8 mouse cellular contexts compared by ENCODE assay signal in the genomic region with DNA sequence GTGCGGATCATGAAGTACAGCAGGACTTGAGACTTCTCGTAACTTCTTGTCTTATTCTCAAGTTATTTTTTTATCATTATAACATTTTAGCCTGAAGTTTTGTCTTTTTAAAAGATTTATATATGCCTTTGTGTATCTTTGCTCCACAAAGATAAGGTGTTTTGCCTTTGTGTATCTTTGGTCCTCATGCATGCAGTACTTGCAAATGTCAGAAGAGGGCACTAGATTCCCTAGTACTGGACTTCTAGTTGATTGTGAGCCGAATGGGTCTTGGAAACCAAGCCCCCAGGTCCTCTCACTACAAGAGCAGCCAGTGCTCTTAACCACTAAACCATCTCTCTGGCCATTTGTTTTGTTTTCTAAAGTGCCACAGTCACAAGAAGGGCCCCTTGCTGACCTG. TPM values are rescaled to one million over a fixed set of nuclear protein-coding genes. Genes with fewer than 3 reads are reported as not detected.
DNase-seq lines count a peak whose midpoint lies in the region; ATAC-seq and TF ChIP-seq lines count a peak whose summit lies in the region.

No protein-coding gene starts in this region.

- no peak overlapping the region for H3K27ac ChIP-seq in cerebellum, adult 2 months (ENCODE audit: insufficient read depth, low read length)
- no peak overlapping the region for H3K27ac ChIP-seq in CH12.LX (ENCODE audit: insufficient read depth, low read depth)
- no peak overlapping the region for H3K27ac ChIP-seq in forebrain, embryonic 16.5 days (ENCODE audit: low read length)

- no peaks in the 10 kb centered on the region for H3K27me3 ChIP-seq in cerebellum, adult 2 months (ENCODE audit: control insufficient read depth, insufficient read depth, low read length)
- peaks cover 6% of the 10 kb centered on the region for H3K27me3 ChIP-seq in CH12.LX (replicated peaks)
- no peaks in the 10 kb centered on the region for H3K27me3 ChIP-seq in forebrain, embryonic 16.5 days (replicated peaks; ENCODE audit: control insufficient read depth, insufficient read depth, low read length)

- no peak for ATAC-seq in forebrain, embryonic 16.5 days

- in situ Hi-C loops in CH12.LX (cut with MboI; ENCODE audit: low pct_ligation_motif_present, low pct_unique_long_range_greater_than_20kb, low sequenced_read_pairs), result no loop called here

- no peak overlapping the region for H3K4me2 ChIP-seq in CH12.LX (ENCODE audit: insufficient read depth, low read depth, poor library complexity, severe bottlenecking)
- no peak overlapping the region for H3K4me2 ChIP-seq in forebrain, embryonic 16.5 days (ENCODE audit: low read length)

- H3K9ac ChIP-seq in CH12.LX (ENCODE audit: insufficient read depth, low read depth), result no peak overlapping the region
- no peak overlapping the region for H3K9ac ChIP-seq in forebrain, embryonic 16.5 days (replicated peaks; ENCODE audit: low read depth, low read length)

- peaks cover 23% of the 10 kb centered on the region for H3K4me1 ChIP-seq in cerebellum, adult 2 months (ENCODE audit: control insufficient read depth, insufficient read depth, low read length)
- H3K4me1 ChIP-seq in CH12.LX (ENCODE audit: control insufficient read depth in 1 of 2, insufficient read depth in 2 of 2), result no peaks in the 10 kb centered on the region
- H3K4me1 ChIP-seq in forebrain, embryonic 16.5 days (replicated peaks; ENCODE audit: control insufficient read depth, insufficient read depth, low read length), result no peaks in the 10 kb centered on the region

- TF ChIP-seq POLR2A in cerebellum, adult 2 months (IDR thresholded peaks at IDR 0.05; ENCODE audit: borderline replicate concordance, insufficient read depth, low read length), result no peak
- TF ChIP-seq POLR2A in CH12.LX (IDR thresholded peaks at IDR 0.05; ENCODE audit: low read depth, low read length), result no peak

- 70% methylated on average over 3 of the region's 3 CpGs for WGBS in cerebellum, adult 2 months
- 66% methylated on average over 3 of the region's 3 CpGs for WGBS in forebrain, embryonic 16.5 days

- no peaks in the 10 kb centered on the region for H3K36me3 ChIP-seq in CH12.LX (replicated peaks in 1 of 2; ENCODE audit: control insufficient read depth in 1 of 2, insufficient read depth in 1 of 2, low read length in 1 of 2)
- H3K36me3 ChIP-seq in forebrain, embryonic 16.5 days (ENCODE audit: control insufficient read depth, insufficient read depth), result no peaks in the 10 kb centered on the region

- dilution Hi-C loops in CH12.LX (cut with MboI; ENCODE audit: extremely low pct_ligation_motif_present, extremely low pct_unique_long_range_greater_than_20kb, low sequenced_read_pairs), result no loop called here

- TF ChIP-seq EP300 in CH12.LX (IDR thresholded peaks at IDR 0.05; ENCODE audit: low read length), result no peak

- peak; percentile 37; the same call in 1 of the 2 replicates for TF ChIP-seq CTCF in cerebellum, adult 2 months (IDR thresholded peaks at IDR 0.05; ENCODE audit: borderline replicate concordance, insufficient read depth, low read depth, low read length)
- peak; percentile 62 to 78 for TF ChIP-seq CTCF in CH12.LX (conservative IDR thresholded peaks at IDR 0.05 in 1 of 2, IDR thresholded peaks at IDR 0.05 in 1 of 2; ENCODE audit: low read depth in 2 of 2, low read length in 2 of 2)

- peak; percentile 40 for TF ChIP-seq RAD21 in CH12.LX (IDR thresholded peaks at IDR 0.05; ENCODE audit: low read depth, low read length)

- no peaks in the 10 kb centered on the region for H3K79me2 ChIP-seq in CH12.LX (replicated peaks; ENCODE audit: control insufficient read depth, extremely low read depth, insufficient read depth, poor library complexity, severe bottlenecking)

- H3K4me3 ChIP-seq in cerebellum, adult 2 months (replicated peaks; ENCODE audit: insufficient read depth, low read depth, low read length), result no peak overlapping the region
- H3K4me3 ChIP-seq in CH12.LX (replicated peaks in 1 of 3; ENCODE audit: low read depth in 2 of 3, low read length in 2 of 3, poor library complexity in 1 of 3), result no peak overlapping the region
- no peak overlapping the region for H3K4me3 ChIP-seq in forebrain, embryonic 16.5 days (replicated peaks; ENCODE audit: low read length)

- no peak for DNase-seq in cerebellum, adult 2 months
- DNase-seq in cerebellum, adult 9-11 months, result no peak
- DNase-seq in left cerebral cortex, adult 11 months (ENCODE audit: low spot score), result peak; percentile 33
- no peak for DNase-seq in left cerebral cortex, adult 8-10 months (ENCODE audit: low spot score in 2 of 2)
- peak; percentile 40 for DNase-seq in CH12.LX (ENCODE audit: extremely low read depth)
- DNase-seq in induced T-regulatory cell, adult 2 months (ENCODE audit: low read depth), result peak; percentile 39
- no peak for DNase-seq in urinary bladder, postnatal 4 days (ENCODE audit: low spot score in 2 of 2)

- no peaks in the 10 kb centered on the region for H3K9me3 ChIP-seq in CH12.LX (replicated peaks; ENCODE audit: low read length)
- H3K9me3 ChIP-seq in forebrain, embryonic 16.5 days (ENCODE audit: control insufficient read depth, low read length), result no peaks in the 10 kb centered on the region

TF ChIP-seq in CH12.LX, 34 proteins besides CTCF, POLR2A, EP300 and RAD21:
- TF ChIP-seq USF2 (conservative IDR thresholded peaks at IDR 0.05; ENCODE audit: low read depth, low read length) (no peak), SMC3 (IDR thresholded peaks at IDR 0.05; ENCODE audit: low read depth, low read length) (peak; percentile 32)

RNA-seq across cellular contexts. Expression of gene Gm17087, which starts 13.6 kb away (rescaled TPM):
- not detected in 2 replicates for polyA plus RNA-seq in cerebellum, adult 2 months (2012; rRNA removed)
- total RNA-seq in left cerebral cortex, adult 8-10 months (2022), result not detected
- total RNA-seq in CH12.LX (2012; rRNA removed), result not detected in 2 replicates
- total RNA-seq in CH12.LX (2014; rRNA removed), result not detected in 2 replicates
- 0.85 and 1.2 TPM in 2 replicates for polyA plus RNA-seq in CH12.LX (2012; ENCODE audit: insufficient read length, low read depth)
- not detected in 2 replicates for polyA plus RNA-seq in forebrain, embryonic 16.5 days (2015; fragmentation: Nextera tagmentation; extraction: Ambion mirVana)

RNA-seq across cellular contexts. Expression of gene Pde10a, which starts 55.2 kb away (rescaled TPM):
- polyA plus RNA-seq in cerebellum, adult 2 months (2012; rRNA removed), result 31.9 and 40.9 TPM in 2 replicates
- 100 to 1,000 TPM; 174 to 238 (median 211) TPM for total RNA-seq in left cerebral cortex, adult 8-10 months (2022)
- total RNA-seq in CH12.LX (2012; rRNA removed) (0.04 and 0.13 TPM in 2 replicates), CH12.LX (2014; rRNA removed) (0.07 and 0.21 TPM in 2 replicates)
- polyA plus RNA-seq in CH12.LX (2012; ENCODE audit: insufficient read length, low read depth), result 0.23 and 0.41 TPM in 2 replicates
- polyA plus RNA-seq in forebrain, embryonic 16.5 days (2015; fragmentation: Nextera tagmentation; extraction: Ambion mirVana), result 23.9 and 24.5 TPM in 2 replicates

Comparison
In these comparisons a context has a peak if more than half of its experiments do, and no peak if none do; other contexts are left out.
1. DNase-seq: peak in left cerebral cortex, adult 11 months (single experiment), CH12.LX (single experiment) and induced T-regulatory cell, adult 2 months (single experiment); none in cerebellum, adult 2 months (0 of 2), cerebellum, adult 9-11 months (single experiment), left cerebral cortex, adult 8-10 months (0 of 2) and urinary bladder, postnatal 4 days (0 of 2).
2. RNA of gene Pde10a, which starts 55.2 kb away (polyA plus RNA-seq): 31.9 to 40.9 TPM in cerebellum, adult 2 months and 23.9 to 24.5 TPM in forebrain, embryonic 16.5 days; 0.23 to 0.41 TPM in CH12.LX; every median in the first group is over 10 times any median in the second.